Mouse (Mus musculus) embryo, embryonic 10.5 days (tissue): ENCODE measurements at regions not wholly inside any gene's neighbourhood (a gene's known extent, or its start where the extent isn't known, plus 50 kb on each side); places are given as distances from the start of the nearest gene placed in this dataset.

Experiments used
- DNase-seq: peaks from one replicate; pipeline ENCODE4 v3.0.0-alpha.2; 2015; ENCODE audit warnings: low spot score

- DNase-seq, result no peak
Observed at GRCm38 (mm10) chr3:150493433-150494045, 944.1 kb upstream of the Adgrl4 start.

GRCm38 (mm10) chr3:150530966-150531365 lies 906.7 kb upstream of the Adgrl4 start:
- no peak for DNase-seq

GRCm38 (mm10) chr3:150543118-150543517 lies 894.6 kb upstream of the Adgrl4 start:
- no peak for DNase-seq

GRCm38 (mm10) chr3:150588474-150588873 lies 849.2 kb upstream of the Adgrl4 start:
- DNase-seq, result peak; percentile 31

GRCm38 (mm10) chr3:150590978-150591377 lies 846.7 kb upstream of the Adgrl4 start:
- no peak for DNase-seq

GRCm38 (mm10) chr3:150603400-150604095 lies 834.1 kb upstream of the Adgrl4 start:
- DNase-seq, result no peak

GRCm38 (mm10) chr3:150610681-150611101 lies 827.0 kb upstream of the Adgrl4 start:
- peak; percentile 17 for DNase-seq

GRCm38 (mm10) chr3:150637544-150637943 lies 800.1 kb upstream of the Adgrl4 start:
- no peak for DNase-seq

GRCm38 (mm10) chr3:150640004-150640676 lies 797.5 kb upstream of the Adgrl4 start:
- no peak for DNase-seq

GRCm38 (mm10) chr3:150648040-150648439 lies 789.6 kb upstream of the Adgrl4 start:
- no peak for DNase-seq

GRCm38 (mm10) chr3:150649783-150650565 lies 787.7 kb upstream of the Adgrl4 start:
- DNase-seq, result no peak

- no peak for DNase-seq
Observed at GRCm38 (mm10) chr3:150695751-150696150, 741.9 kb upstream of the Adgrl4 start.

GRCm38 (mm10) chr3:150699990-150700389 lies 737.7 kb upstream of the Adgrl4 start:
- no peak for DNase-seq
